Mouse (Mus musculus) E14TG2a.4 (cell line): ENCODE measurements around the gene Myh7.

Source experiments
- CTCF ChIP-seq: conservative IDR thresholded peaks from 2 replicates; pipeline ENCODE4 v1.5.1; 2014; ENCODE audit warnings: low read length
- NANOG ChIP-seq: IDR thresholded peaks from 2 replicates; pipeline ENCODE4 v1.6.1; 2014; ENCODE audit warnings: borderline replicate concordance, low read length, mixed read lengths

- no peak for TF ChIP-seq CTCF
- no peak for TF ChIP-seq NANOG
Observed at GRCm38 (mm10) chr14:55005506-55005905, 11.1 kb upstream of the Myh7 start.
